Mouse (Mus musculus) small intestine, adult 2 months (tissue): ENCODE results near the gene Mtmr2.

Experiments used
- CTCF ChIP-seq: fragments of 200-500 bp; IDR thresholded peaks from 2 replicates; pipeline ENCODE4 v1.5.1; 2012; ENCODE audit warnings: low read depth, mild to moderate bottlenecking, control low read depth, inconsistent platforms, low read length, moderate library complexity, mixed read lengths; ENCODE audit not compliant: insufficient replicate concordance, insufficient read length; ENCODE audit errors: extremely low read depth
- POLR2A ChIP-seq: fragments of 200-500 bp; IDR thresholded peaks from 2 replicates; pipeline ENCODE4 v1.6.1; 2012; ENCODE audit warnings: low read depth, mild to moderate bottlenecking, control low read depth, inconsistent platforms, low read length, moderate library complexity

GRCm38 (mm10) chr9:13806854-13807253 lies 58.6 kb downstream of the Mtmr2 start:
- TF ChIP-seq CTCF (no peak), POLR2A (no peak)
